Mouse (Mus musculus) activated CD4-positive, CD25-positive, alpha-beta regulatory T cell, adult 4 months (primary cell): ENCODE results near the gene Cox17. TPM values are rescaled to one million over a fixed set of nuclear protein-coding genes. Genes with fewer than 3 reads are reported as not detected.
"Not testable (repeated sequence)": the region's sequence is repeated elsewhere in the genome, so short reads cannot be mapped to it uniquely, and the experiment has no call there.

Source experiments
- ATAC-seq: one replicate; pipeline ENCODE4 v1.8.0; 2017
- polyA plus RNA-seq, 2 experiments: library from polyadenylated mRNA; unstranded; fragments of 100-300 nt; shearing (Covaris generic); gene quantifications; one replicate each; pipeline ENCODE4 v1.2.1; 2017

Gene Cox17
- polyA plus RNA-seq, result 100 to 1,000 TPM; 254 to 296 TPM

- peak; percentile 99 for ATAC-seq
Measured at GRCm38 (mm10) chr16:38346529-38347325, at the start of gene Cox17, which contains the start of gene Gm21987. Gene Cox17, plus strand, starts transcription at chr16:38346991. Gene Gm21987, plus strand, starts transcription at chr16:38347040.

- no peak for ATAC-seq
Measured at GRCm38 (mm10) chr16:38298410-38298809, 48.4 kb upstream of the Cox17 start.

GRCm38 (mm10) chr16:38302367-38302766 lies 44.4 kb upstream of the Cox17 start:
- no peak for ATAC-seq

GRCm38 (mm10) chr16:38304460-38305194 lies 42.2 kb upstream of the Cox17 start:
- no peak for ATAC-seq

GRCm38 (mm10) chr16:38306571-38307220 lies 40.1 kb upstream of the Cox17 start:
- no peak for ATAC-seq

GRCm38 (mm10) chr16:38307221-38307605 lies 39.6 kb upstream of the Cox17 start:
- ATAC-seq, result no peak

- no peak for ATAC-seq
Measured at GRCm38 (mm10) chr16:38307651-38308050, 39.1 kb upstream of the Cox17 start.

- ATAC-seq, result no peak
Measured at GRCm38 (mm10) chr16:38308195-38308594, 38.6 kb upstream of the Cox17 start.

GRCm38 (mm10) chr16:38318492-38318891 lies 28.3 kb upstream of the Cox17 start:
- no peak for ATAC-seq

GRCm38 (mm10) chr16:38319087-38319486 lies 27.7 kb upstream of the Cox17 start:
- no peak for ATAC-seq

- peak; percentile 76 for ATAC-seq
Measured at GRCm38 (mm10) chr16:38321452-38321935, 25.3 kb upstream of the Cox17 start.

GRCm38 (mm10) chr16:38324311-38324710 lies 22.5 kb upstream of the Cox17 start:
- ATAC-seq, result no peak

GRCm38 (mm10) chr16:38326778-38327397 lies 19.9 kb upstream of the Cox17 start:
- ATAC-seq, result no peak

- ATAC-seq, result no peak
Measured at GRCm38 (mm10) chr16:38329340-38329739, 17.5 kb upstream of the Cox17 start.

GRCm38 (mm10) chr16:38334431-38334830 lies 12.4 kb upstream of the Cox17 start:
- no peak for ATAC-seq

- not testable (repeated sequence) for ATAC-seq
Measured at GRCm38 (mm10) chr16:38338077-38338476, 8.7 kb upstream of the Cox17 start.

- no peak for ATAC-seq
Measured at GRCm38 (mm10) chr16:38341396-38342324, 5.1 kb upstream of the Cox17 start, which contains the start of gene Maats1. Gene Maats1, minus strand, starts transcription at chr16:38342143.

- no peak for ATAC-seq
Measured at GRCm38 (mm10) chr16:38344941-38345725, 1.7 kb upstream of the Cox17 start.

- ATAC-seq, result no peak
Measured at GRCm38 (mm10) chr16:38347588-38347987, 797 bp downstream of the Cox17 start.

- ATAC-seq, result no peak
Measured at GRCm38 (mm10) chr16:38348217-38348761, 1.5 kb downstream of the Cox17 start.
